Mouse (Mus musculus) limb, embryonic 12.5 days (tissue): ENCODE results near the gene Snrnp200. TPM values are rescaled to one million over a fixed set of nuclear protein-coding genes. Genes with fewer than 3 reads are reported as not detected.

ENCODE experiments used
- ATAC-seq: fragments of 200-750 bp; cut with Nextera tagmentation; 2 replicates; pipeline ENCODE4 v1.8.0; 2017; ENCODE audit warnings: low read depth, moderate TSS enrichment; ENCODE audit not compliant: insufficient number of reproducible peaks, insufficient read depth, low FRiP score, low TSS enrichment
- H3K27ac ChIP-seq: fragments of 300-500 bp; sonication (generic); 2 replicates; pipeline ENCODE4 v1.5.1; 2016; ENCODE audit warnings: mild to moderate bottlenecking, moderate library complexity
- H3K27me3 ChIP-seq: fragments of 300-500 bp; sonication (generic); 2 replicates; pipeline ENCODE4 v1.6.1; 2016; ENCODE audit warnings: mild to moderate bottlenecking, moderate library complexity
- H3K36me3 ChIP-seq: fragments of 300-500 bp; sonication (generic); 2 replicates; pipeline ENCODE4 v1.6.1; 2016; ENCODE audit warnings: mild to moderate bottlenecking, moderate library complexity
- H3K4me1 ChIP-seq: fragments of 300-500 bp; sonication (generic); replicated peaks from 2 replicates; pipeline ENCODE4 v1.6.1; 2016
- H3K4me2 ChIP-seq: fragments of 300-500 bp; sonication (generic); 2 replicates; pipeline ENCODE4 v1.6.1; 2016; ENCODE audit warnings: mild to moderate bottlenecking, moderate library complexity
- H3K4me3 ChIP-seq: fragments of 300-500 bp; sonication (generic); replicated peaks from 2 replicates; pipeline ENCODE4 v1.5.1; 2016; ENCODE audit warnings: mild to moderate bottlenecking
- H3K9ac ChIP-seq: fragments of 300-500 bp; sonication (generic); replicated peaks from 2 replicates; pipeline ENCODE4 v1.6.1; 2016; ENCODE audit warnings: mild to moderate bottlenecking, moderate library complexity
- H3K9me3 ChIP-seq: fragments of 300-500 bp; sonication (generic); 2 replicates; pipeline ENCODE4 v1.6.1; 2016; ENCODE audit warnings: mild to moderate bottlenecking, moderate library complexity
- WGBS: fragments of 180-500 bp; shearing (Covaris S2); methylation state at CpG from one replicate; pipeline ENCODE4 v1.1.7; 2016; 5-methylcytosine and 5-hydroxymethylcytosine counted together
- polyA plus RNA-seq: library from polyadenylated mRNA; unstranded; fragments of >200 nt; fragmentation: Nextera tagmentation; extraction: Ambion mirVana; gene quantifications from 2 replicates; pipeline ENCODE4 v1.2.1, GENCODE M21; 2016

The Snrnp200 gene
- polyA plus RNA-seq, 1 experiment from 2014 or later: 98.3 TPM

DNA sequence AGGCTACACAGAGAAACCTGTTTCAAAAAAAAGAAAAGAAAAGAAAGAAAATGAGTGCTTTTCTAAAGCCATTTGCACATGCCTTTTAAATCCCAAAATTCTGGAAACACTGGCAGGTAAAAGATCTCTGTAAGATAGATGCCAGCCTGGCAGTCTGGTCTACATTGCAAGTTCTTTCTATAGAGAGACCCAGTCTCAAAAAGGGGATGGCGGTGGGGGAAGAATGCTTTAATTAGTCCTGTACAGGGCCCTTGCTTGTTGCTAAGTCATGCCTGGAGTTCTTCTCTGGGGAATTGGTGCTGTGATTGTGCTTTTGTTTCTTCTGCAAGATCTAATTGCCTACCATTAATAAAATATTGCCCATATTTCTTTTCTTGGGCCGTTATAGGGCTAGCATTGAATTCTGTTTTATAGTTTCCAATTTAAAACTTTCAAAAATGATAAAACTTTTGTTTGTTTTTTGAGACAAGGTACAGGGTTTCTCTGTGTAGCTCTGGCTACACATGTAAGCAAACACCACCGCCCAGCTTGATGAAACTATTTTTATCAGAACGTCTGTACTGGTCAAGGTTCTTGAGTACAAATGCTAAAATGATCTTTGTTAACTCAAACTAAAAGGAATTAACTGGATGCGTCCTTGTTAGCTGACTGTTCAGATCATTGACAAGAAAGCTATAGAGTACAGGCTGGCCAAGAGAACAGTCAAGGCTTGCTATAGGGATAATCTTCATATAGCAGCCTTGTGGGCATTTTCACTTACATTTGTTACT is 67.5 kb downstream of the Snrnp200 start:
- H3K4me3 ChIP-seq: no peak overlapping the region
- ATAC-seq: no peak
- 84% methylated on average over 5 of the region's 5 CpGs for WGBS
- no peak overlapping the region for H3K4me2 ChIP-seq
- peaks cover 7% of the 10 kb centered on the region for H3K4me1 ChIP-seq
- H3K9ac ChIP-seq: no peak overlapping the region
- no peak overlapping the region for H3K27ac ChIP-seq
- peaks cover 6% of the 10 kb centered on the region; the same call in 1 of the 2 replicates for H3K36me3 ChIP-seq
- no peaks in the 10 kb centered on the region for H3K9me3 ChIP-seq
- H3K27me3 ChIP-seq: no peaks in the 10 kb centered on the region

DNA sequence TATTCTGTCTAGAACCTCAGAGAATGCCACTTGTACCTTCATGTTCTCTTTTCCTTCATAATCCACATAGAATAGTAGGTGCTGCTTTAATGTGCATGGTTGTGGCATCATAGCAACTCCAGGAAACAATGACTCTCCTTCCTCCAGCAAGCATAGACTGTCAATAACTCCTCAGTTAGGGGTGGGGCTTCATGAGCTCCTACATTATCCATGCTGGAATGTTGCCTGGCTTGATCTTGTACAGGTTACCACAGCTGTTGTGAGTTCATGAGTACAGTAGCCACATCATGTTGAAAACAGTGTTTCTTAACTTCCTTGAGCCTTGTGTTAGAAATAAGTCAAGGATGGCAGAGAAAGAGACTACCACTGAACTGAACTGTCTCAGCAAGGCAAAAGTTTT is 70.0 kb downstream of the Snrnp200 start:
- no peak for ATAC-seq
- H3K4me1 ChIP-seq: no peaks in the 10 kb centered on the region
- H3K4me3 ChIP-seq: no peak overlapping the region
- H3K27ac ChIP-seq: no peak overlapping the region
- H3K27me3 ChIP-seq: no peaks in the 10 kb centered on the region
- H3K9ac ChIP-seq: no peak overlapping the region
- H3K9me3 ChIP-seq: no peaks in the 10 kb centered on the region
- no peaks in the 10 kb centered on the region for H3K36me3 ChIP-seq
- H3K4me2 ChIP-seq: no peak overlapping the region

Other genes with a start within 250 kb of the Snrnp200 start
- 12.3 and 13.8 TPM in 2 replicates for gene Ap4e1, start 199.7 kb upstream of the Snrnp200 start, polyA plus RNA-seq
- gene Blvra, start 137.7 kb upstream of the Snrnp200 start, polyA plus RNA-seq: 35.6 and 40.2 TPM in 2 replicates
- 112 TPM in 2 replicates for gene Ncaph, start 74.4 kb upstream of the Snrnp200 start, polyA plus RNA-seq
- gene Itpripl1, start 64.9 kb upstream of the Snrnp200 start, polyA plus RNA-seq: 20.8 and 23.0 TPM in 2 replicates
- gene 1810024B03Rik, start 106 bp upstream of the Snrnp200 start, polyA plus RNA-seq: 2.2 and 2.3 TPM in 2 replicates
- gene Ciao1, start 39.4 kb downstream of the Snrnp200 start, polyA plus RNA-seq: 65.1 and 65.9 TPM in 2 replicates
- 26.5 and 29.6 TPM in 2 replicates for gene Tmem127, start 39.5 kb downstream of the Snrnp200 start, polyA plus RNA-seq
- gene Stard7, start 61.8 kb downstream of the Snrnp200 start, polyA plus RNA-seq: 86.5 and 89.6 TPM in 2 replicates
- gene Dusp2, start 127.8 kb downstream of the Snrnp200 start, polyA plus RNA-seq: 6.5 and 7.0 TPM in 2 replicates
- not detected in 2 replicates for gene Astl, start 130.3 kb downstream of the Snrnp200 start, polyA plus RNA-seq
- gene Adra2b, start 154.8 kb downstream of the Snrnp200 start, polyA plus RNA-seq: 1.3 and 1.6 TPM in 2 replicates
- gene Gpat2, start 216.8 kb downstream of the Snrnp200 start, polyA plus RNA-seq: 0.30 and 0.33 TPM in 2 replicates
- 23.1 and 24.2 TPM in 2 replicates for gene Fahd2a, start 236.2 kb downstream of the Snrnp200 start, polyA plus RNA-seq